Mouse (Mus musculus): Measurements from ENCODE around the gene Eps8. TPM values are rescaled to one million over a fixed set of nuclear protein-coding genes. Genes with fewer than 3 reads are reported as not detected.

Gene Eps8
- polyA plus RNA-seq, 1 experiment from 2014 or later: 31.7 TPM

- no peak overlapping the region for H3K4me3 ChIP-seq (ENCODE audit: low read length)
- H3K9ac ChIP-seq (ENCODE audit: low read length): no peak overlapping the region
- peaks cover 6% of the 10 kb centered on the region for H3K4me1 ChIP-seq (replicated peaks; ENCODE audit: control insufficient read depth, insufficient read depth, low read length)
- no peak overlapping the region for H3K4me2 ChIP-seq (ENCODE audit: low read depth, low read length)
- no peaks in the 10 kb centered on the region for H3K36me3 ChIP-seq (ENCODE audit: control insufficient read depth, insufficient read depth, low read length)
- no peaks in the 10 kb centered on the region for H3K27me3 ChIP-seq (ENCODE audit: control insufficient read depth, insufficient read depth, low read depth, low read length)
- H3K9me3 ChIP-seq (ENCODE audit: control insufficient read depth, low read length): no peaks in the 10 kb centered on the region
- ATAC-seq (ENCODE audit: low read depth): no peak
- no peak overlapping the region for H3K27ac ChIP-seq (ENCODE audit: low read length)
- 39% methylated on average over 7 of the region's 7 CpGs for WGBS
Measured at GRCm38 (mm10) chr6:137573897-137574296, 80.8 kb downstream of the Eps8 start.

- ATAC-seq (ENCODE audit: low read depth): peak; percentile 63
- Histone ChIP-seq H3K9me3 (ENCODE audit: control insufficient read depth, low read length) (no peaks in the 10 kb centered on the region), H3K4me3 (ENCODE audit: low read length) (no peak overlapping the region), H3K4me1 (replicated peaks; ENCODE audit: control insufficient read depth, insufficient read depth, low read length) (peaks cover 7% of the 10 kb centered on the region), H3K27ac (ENCODE audit: low read length) (no peak overlapping the region), H3K27me3 (ENCODE audit: control insufficient read depth, insufficient read depth, low read depth, low read length) (no peaks in the 10 kb centered on the region), H3K9ac (ENCODE audit: low read length) (no peak overlapping the region), H3K36me3 (ENCODE audit: control insufficient read depth, insufficient read depth, low read length) (no peaks in the 10 kb centered on the region), H3K4me2 (ENCODE audit: low read depth, low read length) (no peak overlapping the region)
- WGBS: 40% methylated on average over 9 of the region's 9 CpGs
Measured at GRCm38 (mm10) chr6:137570718-137571131, 84.0 kb downstream of the Eps8 start.

- no peaks in the 10 kb centered on the region for H3K9me3 ChIP-seq (ENCODE audit: control insufficient read depth, low read length)
- no peak overlapping the region for H3K9ac ChIP-seq (ENCODE audit: low read length)
- H3K36me3 ChIP-seq (ENCODE audit: control insufficient read depth, insufficient read depth, low read length): no peaks in the 10 kb centered on the region
- H3K27me3 ChIP-seq (ENCODE audit: control insufficient read depth, insufficient read depth, low read depth, low read length): no peaks in the 10 kb centered on the region
- no peak overlapping the region for H3K27ac ChIP-seq (ENCODE audit: low read length)
- 62% methylated on average over 5 of the region's 5 CpGs for WGBS
- no peak overlapping the region for H3K4me3 ChIP-seq (ENCODE audit: low read length)
- ATAC-seq (ENCODE audit: low read depth): no peak
- H3K4me1 ChIP-seq (replicated peaks; ENCODE audit: control insufficient read depth, insufficient read depth, low read length): peaks cover 7% of the 10 kb centered on the region
- no peak overlapping the region for H3K4me2 ChIP-seq (ENCODE audit: low read depth, low read length)
Measured at GRCm38 (mm10) chr6:137570019-137570418, 84.7 kb downstream of the Eps8 start.

GRCm38 (mm10) chr6:137569071-137569470, 85.6 kb downstream of the Eps8 start:
- no peaks in the 10 kb centered on the region for H3K27me3 ChIP-seq (ENCODE audit: control insufficient read depth, insufficient read depth, low read depth, low read length)
- no peak overlapping the region for H3K4me3 ChIP-seq (ENCODE audit: low read length)
- no peak overlapping the region for H3K27ac ChIP-seq (ENCODE audit: low read length)
- no peak for ATAC-seq (ENCODE audit: low read depth)
- no peaks in the 10 kb centered on the region for H3K9me3 ChIP-seq (ENCODE audit: control insufficient read depth, low read length)
- H3K9ac ChIP-seq (ENCODE audit: low read length): no peak overlapping the region
- peaks cover 7% of the 10 kb centered on the region for H3K4me1 ChIP-seq (replicated peaks; ENCODE audit: control insufficient read depth, insufficient read depth, low read length)
- H3K4me2 ChIP-seq (ENCODE audit: low read depth, low read length): no peak overlapping the region
- WGBS: 44% methylated on average over 6 of the region's 6 CpGs
- H3K36me3 ChIP-seq (ENCODE audit: control insufficient read depth, insufficient read depth, low read length): no peaks in the 10 kb centered on the region

GRCm38 (mm10) chr6:137565890-137566289, 88.8 kb downstream of the Eps8 start:
- no peak overlapping the region for H3K4me3 ChIP-seq (ENCODE audit: low read length)
- H3K27ac ChIP-seq (ENCODE audit: low read length): no peak overlapping the region
- no peaks in the 10 kb centered on the region for H3K36me3 ChIP-seq (ENCODE audit: control insufficient read depth, insufficient read depth, low read length)
- ATAC-seq (ENCODE audit: low read depth): no peak
- H3K9ac ChIP-seq (ENCODE audit: low read length): no peak overlapping the region
- no peaks in the 10 kb centered on the region for H3K27me3 ChIP-seq (ENCODE audit: control insufficient read depth, insufficient read depth, low read depth, low read length)
- 93% methylated on average over 3 of the region's 3 CpGs for WGBS
- H3K4me1 ChIP-seq (replicated peaks; ENCODE audit: control insufficient read depth, insufficient read depth, low read length): peaks cover 7% of the 10 kb centered on the region
- no peak overlapping the region for H3K4me2 ChIP-seq (ENCODE audit: low read depth, low read length)
- H3K9me3 ChIP-seq (ENCODE audit: control insufficient read depth, low read length): no peaks in the 10 kb centered on the region

GRCm38 (mm10) chr6:137565454-137565853, 89.2 kb downstream of the Eps8 start:
- Histone ChIP-seq H3K27me3 (ENCODE audit: control insufficient read depth, insufficient read depth, low read depth, low read length) (no peaks in the 10 kb centered on the region), H3K4me3 (ENCODE audit: low read length) (no peak overlapping the region), H3K4me2 (ENCODE audit: low read depth, low read length) (no peak overlapping the region), H3K27ac (ENCODE audit: low read length) (no peak overlapping the region), H3K9me3 (ENCODE audit: control insufficient read depth, low read length) (no peaks in the 10 kb centered on the region), H3K4me1 (replicated peaks; ENCODE audit: control insufficient read depth, insufficient read depth, low read length) (peaks cover 11% of the 10 kb centered on the region), H3K9ac (ENCODE audit: low read length) (no peak overlapping the region), H3K36me3 (ENCODE audit: control insufficient read depth, insufficient read depth, low read length) (no peaks in the 10 kb centered on the region)
- ATAC-seq (ENCODE audit: low read depth): no peak
- 82% methylated on average over 6 of the region's 6 CpGs for WGBS

- peak overlapping the region; percentile 25; the same call in 1 of the 2 replicates for H3K27ac ChIP-seq (ENCODE audit: low read length)
- H3K4me3 ChIP-seq (ENCODE audit: low read length): no peak overlapping the region
- no peaks in the 10 kb centered on the region for H3K27me3 ChIP-seq (ENCODE audit: control insufficient read depth, insufficient read depth, low read depth, low read length)
- WGBS: 40% methylated on average over 12 of the region's 12 CpGs
- no peaks in the 10 kb centered on the region for H3K9me3 ChIP-seq (ENCODE audit: control insufficient read depth, low read length)
- H3K4me2 ChIP-seq (ENCODE audit: low read depth, low read length): no peak overlapping the region
- H3K9ac ChIP-seq (ENCODE audit: low read length): no peak overlapping the region
- no peaks in the 10 kb centered on the region for H3K36me3 ChIP-seq (ENCODE audit: control insufficient read depth, insufficient read depth, low read length)
- ATAC-seq (ENCODE audit: low read depth): peak; percentile 80
- peaks cover 17% of the 10 kb centered on the region; the same call in 1 of the 2 replicates for H3K4me1 ChIP-seq (replicated peaks; ENCODE audit: control insufficient read depth, insufficient read depth, low read length)
Measured at GRCm38 (mm10) chr6:137560358-137560859, 94.3 kb downstream of the Eps8 start.

GRCm38 (mm10) chr6:137558840-137559239, 95.8 kb downstream of the Eps8 start:
- H3K27ac ChIP-seq (ENCODE audit: low read length): no peak overlapping the region
- H3K36me3 ChIP-seq (ENCODE audit: control insufficient read depth, insufficient read depth, low read length): no peaks in the 10 kb centered on the region
- H3K4me2 ChIP-seq (ENCODE audit: low read depth, low read length): no peak overlapping the region
- no peak overlapping the region for H3K9ac ChIP-seq (ENCODE audit: low read length)
- H3K9me3 ChIP-seq (ENCODE audit: control insufficient read depth, low read length): no peaks in the 10 kb centered on the region
- no peaks in the 10 kb centered on the region for H3K27me3 ChIP-seq (ENCODE audit: control insufficient read depth, insufficient read depth, low read depth, low read length)
- no peak overlapping the region for H3K4me3 ChIP-seq (ENCODE audit: low read length)
- WGBS: 75% methylated on average over 13 of the region's 13 CpGs
- peaks cover 17% of the 10 kb centered on the region; the same call in 1 of the 2 replicates for H3K4me1 ChIP-seq (replicated peaks; ENCODE audit: control insufficient read depth, insufficient read depth, low read length)
- no peak for ATAC-seq (ENCODE audit: low read depth)

GRCm38 (mm10) chr6:137557671-137558070, 97.0 kb downstream of the Eps8 start:
- Histone ChIP-seq H3K27ac (ENCODE audit: low read length) (no peak overlapping the region), H3K4me2 (ENCODE audit: low read depth, low read length) (no peak overlapping the region), H3K9ac (ENCODE audit: low read length) (no peak overlapping the region), H3K36me3 (ENCODE audit: control insufficient read depth, insufficient read depth, low read length) (no peaks in the 10 kb centered on the region), H3K4me3 (ENCODE audit: low read length) (no peak overlapping the region), H3K9me3 (ENCODE audit: control insufficient read depth, low read length) (no peaks in the 10 kb centered on the region), H3K4me1 (replicated peaks; ENCODE audit: control insufficient read depth, insufficient read depth, low read length) (peaks cover 17% of the 10 kb centered on the region; the same call in 1 of the 2 replicates), H3K27me3 (ENCODE audit: control insufficient read depth, insufficient read depth, low read depth, low read length) (no peaks in the 10 kb centered on the region)
- no peak; the same call in 1 of the 2 replicates for ATAC-seq (ENCODE audit: low read depth)
- WGBS: 60% methylated on average over 2 of the region's 2 CpGs

- ATAC-seq (ENCODE audit: low read depth): no peak
- 87% methylated on average over 4 of the region's 4 CpGs for WGBS
Measured at GRCm38 (mm10) chr6:137557159-137557558, 97.5 kb downstream of the Eps8 start.

More at GRCm38 (mm10) chr6:137557159-137557558, 97.5 kb downstream of the Eps8 start:
- Histone ChIP-seq H3K9me3 (ENCODE audit: control insufficient read depth, low read length) (no peaks in the 10 kb centered on the region), H3K4me1 (replicated peaks; ENCODE audit: control insufficient read depth, insufficient read depth, low read length) (peaks cover 17% of the 10 kb centered on the region; the same call in 1 of the 2 replicates), H3K36me3 (ENCODE audit: control insufficient read depth, insufficient read depth, low read length) (no peaks in the 10 kb centered on the region), H3K4me3 (ENCODE audit: low read length) (no peak overlapping the region), H3K9ac (ENCODE audit: low read length) (no peak overlapping the region), H3K4me2 (ENCODE audit: low read depth, low read length) (no peak overlapping the region), H3K27ac (ENCODE audit: low read length) (no peak overlapping the region), H3K27me3 (ENCODE audit: control insufficient read depth, insufficient read depth, low read depth, low read length) (no peaks in the 10 kb centered on the region)

Measured in lung, embryonic 16.5 days (tissue).